Mouse (Mus musculus) brain, embryonic 14.5 days (tissue): ENCODE measurements around the gene Trim69.

Experiments
- CTCF ChIP-seq: fragments of 200-500 bp; IDR thresholded peaks from 2 replicates; pipeline ENCODE4 v1.5.1; 2012; ENCODE audit warnings: inconsistent platforms, mild to moderate bottlenecking, moderate library complexity, borderline replicate concordance; ENCODE audit not compliant: insufficient read depth, insufficient read length; ENCODE audit errors: extremely low read depth
- POLR2A ChIP-seq: fragments of 200-500 bp; IDR thresholded peaks from 2 replicates; pipeline ENCODE4 v1.6.1; 2012; ENCODE audit warnings: mild to moderate bottlenecking, inconsistent platforms, borderline replicate concordance; ENCODE audit not compliant: poor library complexity, insufficient read depth, insufficient read length, severe bottlenecking; ENCODE audit errors: extremely low read depth

DNA sequence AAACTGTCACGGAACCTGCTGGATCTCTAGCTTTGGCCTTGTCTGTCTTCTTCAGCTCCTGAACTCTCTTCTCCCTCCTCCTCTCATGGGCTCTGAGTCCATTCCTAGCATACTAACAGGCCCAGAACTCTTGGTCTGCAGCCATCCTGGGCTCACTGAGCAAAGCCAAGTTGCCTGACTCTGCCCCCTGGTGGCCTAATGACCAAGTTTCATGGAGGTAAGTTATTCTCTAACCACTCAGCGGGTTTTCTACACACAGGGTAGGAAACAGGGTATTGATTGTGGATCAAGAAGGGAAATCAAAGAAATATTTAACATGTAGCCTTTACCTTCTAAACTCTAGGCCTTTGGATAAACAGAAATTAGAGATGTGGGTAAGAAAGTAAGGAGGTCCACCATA, at the start of gene Trim69:
- TF ChIP-seq CTCF (peak; percentile 82), POLR2A (no peak)
